Mouse (Mus musculus) small intestine, adult 2 months (tissue): ENCODE measurements around the gene Tmem82. TPM values are rescaled to one million over a fixed set of nuclear protein-coding genes. Genes with fewer than 3 reads are reported as not detected.

ENCODE experiments used
- H3K27ac ChIP-seq: fragments of 200-500 bp; 2 replicates; pipeline ENCODE4 v1.5.1; 2012; ENCODE audit warnings: low read depth, low read length, control low read depth, inconsistent platforms; ENCODE audit not compliant: insufficient read depth
- H3K27me3 ChIP-seq: fragments of 200-500 bp; 2 replicates; pipeline ENCODE4 v1.6.1; 2012; ENCODE audit warnings: mild to moderate bottlenecking, moderate library complexity, low read length, inconsistent platforms; ENCODE audit not compliant: control insufficient read depth, insufficient read depth
- H3K36me3 ChIP-seq: fragments of 200-500 bp; 2 replicates; pipeline ENCODE4 v1.6.1; 2012; ENCODE audit warnings: mild to moderate bottlenecking, low read length, control low read depth, inconsistent platforms; ENCODE audit not compliant: control insufficient read depth, insufficient read depth
- H3K4me1 ChIP-seq: fragments of 200-500 bp; 2 replicates; pipeline ENCODE4 v1.6.1; 2012; ENCODE audit warnings: low read length, inconsistent platforms, mixed read lengths; ENCODE audit not compliant: control insufficient read depth, insufficient read depth, insufficient read length
- H3K4me3 ChIP-seq: fragments of 200-500 bp; 2 replicates; pipeline ENCODE4 v1.5.1; 2012; ENCODE audit warnings: low read depth, mild to moderate bottlenecking, control low read depth, inconsistent platforms, low read length, moderate library complexity
- CTCF ChIP-seq: fragments of 200-500 bp; IDR thresholded peaks from 2 replicates; pipeline ENCODE4 v1.5.1; 2012; ENCODE audit warnings: low read depth, mild to moderate bottlenecking, control low read depth, inconsistent platforms, low read length, moderate library complexity, mixed read lengths; ENCODE audit not compliant: insufficient replicate concordance, insufficient read length; ENCODE audit errors: extremely low read depth
- POLR2A ChIP-seq: fragments of 200-500 bp; IDR thresholded peaks from 2 replicates; pipeline ENCODE4 v1.6.1; 2012; ENCODE audit warnings: low read depth, mild to moderate bottlenecking, control low read depth, inconsistent platforms, low read length, moderate library complexity
- WGBS: fragments of 180-500 bp; shearing (Covaris S2); methylation state at CpG from one replicate; pipeline ENCODE4 v1.1.7; 2018; 5-methylcytosine and 5-hydroxymethylcytosine counted together
- polyA plus RNA-seq: library from polyadenylated mRNA; depleted of rRNA; stranded (reverse); fragments of >200 nt; gene quantifications from 2 replicates; pipeline ENCODE4 v1.2.3, GENCODE M21; 2012; rRNA removed

The Tmem82 gene
- polyA plus RNA-seq, 1 experiment: 61.9 TPM

GRCm38 (mm10) chr4:141566187-141566586, 52.2 kb downstream of the Tmem82 start:
- Histone ChIP-seq H3K4me3 (no peak overlapping the region), H3K27me3 (no peaks in the 10 kb centered on the region), H3K27ac (no peak overlapping the region), H3K36me3 (no peaks in the 10 kb centered on the region), H3K4me1 (peaks cover 14% of the 10 kb centered on the region; the same call in 1 of the 2 replicates)
- no peak for TF ChIP-seq POLR2A
- WGBS: 92% methylated on average over 6 of the region's 6 CpGs

- H3K27ac ChIP-seq: no peak overlapping the region
- 74% methylated on average over 7 of the region's 7 CpGs for WGBS
These were observed 53.1 kb downstream of the Tmem82 start for GRCm38 (mm10) chr4:141565325-141565724.

GRCm38 (mm10) chr4:141564660-141565059, 53.8 kb downstream of the Tmem82 start:
- Histone ChIP-seq H3K27me3 (no peaks in the 10 kb centered on the region), H3K27ac (no peak overlapping the region), H3K4me1 (peaks cover 9% of the 10 kb centered on the region; the same call in 1 of the 2 replicates), H3K4me3 (no peak overlapping the region), H3K36me3 (no peaks in the 10 kb centered on the region)
- TF ChIP-seq CTCF: no peak
- TF ChIP-seq POLR2A: no peak
- 62% methylated on average over 3 of the region's 3 CpGs for WGBS

More at GRCm38 (mm10) chr4:141565325-141565724, 53.1 kb downstream of the Tmem82 start:
- Histone ChIP-seq H3K4me1 (peaks cover 9% of the 10 kb centered on the region; the same call in 1 of the 2 replicates), H3K27me3 (no peaks in the 10 kb centered on the region), H3K36me3 (no peaks in the 10 kb centered on the region), H3K4me3 (no peak overlapping the region)
- no peak for TF ChIP-seq CTCF
- TF ChIP-seq POLR2A: no peak

- no peaks in the 10 kb centered on the region for H3K36me3 ChIP-seq
- H3K4me3 ChIP-seq: no peak overlapping the region
- 82% methylated on average over 4 of the region's 4 CpGs for WGBS
- no peak for TF ChIP-seq POLR2A
- no peak for TF ChIP-seq CTCF
- H3K27ac ChIP-seq: no peak overlapping the region
- H3K4me1 ChIP-seq: peaks cover 9% of the 10 kb centered on the region; the same call in 1 of the 2 replicates
- H3K27me3 ChIP-seq: no peaks in the 10 kb centered on the region
These were observed 54.2 kb downstream of the Tmem82 start for GRCm38 (mm10) chr4:141564209-141564608.

Other genes starting within 250 kb of the Tmem82 start
- 0.04 TPM in 1 of 2 replicates, not detected in the other for gene Clcnka, start 219.9 kb downstream of the Tmem82 start, polyA plus RNA-seq
- not detected in 2 replicates for gene Clcnkb, start 202.6 kb downstream of the Tmem82 start, polyA plus RNA-seq
- 4.7 and 5.8 TPM in 2 replicates for gene Hspb7, start 197.9 kb downstream of the Tmem82 start, polyA plus RNA-seq
- not detected in 2 replicates for gene Srarp, start 182.5 kb downstream of the Tmem82 start, polyA plus RNA-seq
- gene Zbtb17, start 174.0 kb downstream of the Tmem82 start, polyA plus RNA-seq: 26.3 and 47.0 TPM in 2 replicates
- gene Spen, start 80.0 kb downstream of the Tmem82 start, polyA plus RNA-seq: 30.8 and 56.0 TPM in 2 replicates
- 55.3 and 108 TPM in 2 replicates for gene Fblim1, start 12.5 kb downstream of the Tmem82 start, polyA plus RNA-seq
- gene Slc25a34, start 5.2 kb upstream of the Tmem82 start, polyA plus RNA-seq: 11.2 and 25.3 TPM in 2 replicates
- 9.7 and 17.0 TPM in 2 replicates for gene Plekhm2, start 46.3 kb upstream of the Tmem82 start, polyA plus RNA-seq
- 9.8 and 16.5 TPM in 2 replicates for gene Rsc1a1, start 67.0 kb upstream of the Tmem82 start, polyA plus RNA-seq
- 15.4 and 21.2 TPM in 2 replicates for gene Ddi2, start 104.8 kb upstream of the Tmem82 start, polyA plus RNA-seq
- gene Agmat, start 128.0 kb upstream of the Tmem82 start, polyA plus RNA-seq: 13.3 and 19.0 TPM in 2 replicates
- gene Dnajc16, start 172.3 kb upstream of the Tmem82 start, polyA plus RNA-seq: 3.2 and 5.3 TPM in 2 replicates
- gene Casp9, start 175.0 kb upstream of the Tmem82 start, polyA plus RNA-seq: 11.5 and 14.6 TPM in 2 replicates
- 124 and 65,009 TPM in 2 replicates for gene Cela2a, start 207.5 kb upstream of the Tmem82 start, polyA plus RNA-seq
- gene Ctrc, start 227.7 kb upstream of the Tmem82 start, polyA plus RNA-seq: 13.9 and 8,604 TPM in 2 replicates